Mouse (Mus musculus) heart, postnatal 36 days (tissue): ENCODE data around the gene Glis2. TPM values are rescaled to one million over a fixed set of nuclear protein-coding genes. Genes with fewer than 3 reads are reported as not detected.

Experiments
- DNase-seq, 2 experiments: peaks; one replicate each; pipeline ENCODE4 v3.0.0; 2021 to 2022
- intact Hi-C: fragments of 180-260 bp; cut with DNase I; formaldehyde crosslinking; loops from one replicate; pipeline ENCODE4 v1.15.1; 2025
- total RNA-seq, 2 experiments: library from RNA; stranded (reverse); gene quantifications; 2 replicates each; pipeline ENCODE4 v1.2.3; 2021

Gene Glis2
- total RNA-seq = 10 to 100 TPM; 16.0 to 16.7 TPM

DNA sequence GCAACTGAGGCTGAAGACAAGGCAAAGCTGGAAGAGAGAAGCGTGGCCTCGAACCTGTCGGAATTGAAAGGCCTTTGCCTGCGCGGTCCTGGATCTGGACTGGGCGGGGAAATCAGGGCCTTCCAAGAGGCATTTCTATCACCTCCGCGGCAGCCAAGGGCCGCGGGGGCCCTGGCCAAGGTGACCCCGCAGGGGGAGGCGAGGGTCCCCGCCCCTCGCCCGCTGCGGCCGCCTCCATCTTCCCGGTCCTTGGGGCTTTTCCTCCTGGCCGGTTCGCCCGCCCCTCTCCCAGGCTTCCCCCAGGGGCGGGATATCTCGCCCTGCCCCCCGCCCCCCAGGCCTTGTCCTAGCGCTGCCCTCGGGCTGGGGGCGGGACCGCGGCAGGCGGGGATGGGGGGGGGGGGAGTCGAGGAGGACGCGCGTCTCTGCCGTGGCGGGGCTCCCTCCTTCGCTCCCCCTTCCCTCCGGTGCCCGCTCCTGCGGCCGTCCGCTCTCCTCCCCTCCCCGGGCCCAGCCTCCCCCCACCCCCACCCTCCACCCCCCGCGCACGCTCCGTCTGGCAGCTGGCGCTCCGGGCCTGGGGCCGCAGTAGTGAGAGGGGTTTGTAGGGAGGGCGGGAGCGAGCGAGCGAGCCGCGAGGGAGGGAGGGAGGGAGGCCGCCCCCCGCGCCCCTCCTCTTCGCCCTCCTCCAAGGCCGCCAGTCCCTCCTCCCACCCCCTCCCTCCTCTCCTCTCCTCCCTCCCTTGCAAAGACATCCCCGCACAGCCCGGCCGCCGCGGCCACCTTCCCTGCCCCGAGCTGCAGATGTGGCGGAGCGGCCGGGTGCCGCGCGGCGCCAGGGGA, at the start of gene Glis2:
Gene Glis2 (plus strand): TSS at position 743 of the 843 bp plus-strand sequence.
- intact Hi-C loops = loop anchor here (2.0 kb wide), 1 partner anchor 13 kb away; no protein-coding TSS in a partner anchor
- peak; percentile 64 to 79 for DNase-seq

DNA sequence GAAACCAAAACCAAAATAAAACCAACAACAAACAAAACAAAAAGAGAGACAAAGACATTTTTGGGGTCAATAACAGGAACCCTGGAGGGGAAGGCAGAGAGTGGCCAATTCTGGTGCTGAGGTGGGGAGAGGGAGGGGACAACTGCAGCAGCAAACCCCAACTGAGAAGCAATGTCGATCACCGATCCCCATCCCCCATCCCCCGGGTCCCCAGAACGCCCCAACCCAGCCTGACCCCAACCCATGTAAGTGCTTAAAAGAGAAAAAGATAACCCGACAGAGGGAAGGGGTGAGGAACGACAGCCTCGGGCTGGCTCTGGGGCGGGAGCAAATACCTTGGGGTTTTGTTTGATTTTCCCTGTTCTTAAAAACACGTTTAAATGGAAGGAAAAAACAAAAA, 49.7 kb upstream of the Glis2 start:
- intact Hi-C loops = loop anchor here (5.0 kb wide), 1 partner anchor 128 kb away; no protein-coding TSS in a partner anchor
- DNase-seq = no peak

DNA sequence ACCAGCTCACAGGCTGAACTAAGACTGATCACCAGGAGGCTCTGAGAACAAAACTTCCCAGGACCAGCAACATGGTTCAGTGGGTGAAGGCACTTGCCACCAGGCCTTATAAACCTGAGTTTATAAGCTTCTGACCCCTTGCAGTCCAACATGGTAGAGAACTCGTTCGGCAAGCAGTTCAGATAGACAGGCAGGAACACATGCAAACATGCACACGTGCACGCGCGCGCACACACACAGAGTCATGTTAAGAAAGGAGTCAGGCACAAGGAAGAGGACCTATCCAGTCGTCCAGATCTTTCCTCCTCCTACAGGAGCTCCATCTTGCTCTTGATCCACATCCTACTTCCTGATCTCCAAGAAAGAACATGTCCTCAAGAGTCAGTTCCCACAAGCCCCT, 47.7 kb upstream of the Glis2 start:
- no peak for DNase-seq
- intact Hi-C loops = no loop called here

DNA sequence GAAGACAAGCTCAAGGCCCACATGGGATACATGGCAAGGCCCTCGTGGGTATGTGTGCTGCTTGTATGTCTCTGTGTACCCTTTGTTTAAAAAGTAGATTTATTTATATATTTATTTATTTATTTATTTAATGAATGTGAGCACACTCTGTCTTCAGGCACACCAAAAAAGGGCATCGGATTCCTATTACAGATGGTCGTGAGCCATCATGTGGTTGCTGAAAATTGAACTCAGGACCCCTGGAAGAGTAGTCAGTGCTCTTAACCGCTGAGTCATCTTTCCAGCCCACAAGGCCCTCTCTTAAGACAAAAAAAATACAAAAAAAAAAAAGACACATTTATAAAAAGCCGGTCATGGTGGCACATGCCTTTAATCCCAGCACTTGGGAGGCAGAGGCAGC, 46.9 kb upstream of the Glis2 start:
- intact Hi-C loops = no loop called here

DNA sequence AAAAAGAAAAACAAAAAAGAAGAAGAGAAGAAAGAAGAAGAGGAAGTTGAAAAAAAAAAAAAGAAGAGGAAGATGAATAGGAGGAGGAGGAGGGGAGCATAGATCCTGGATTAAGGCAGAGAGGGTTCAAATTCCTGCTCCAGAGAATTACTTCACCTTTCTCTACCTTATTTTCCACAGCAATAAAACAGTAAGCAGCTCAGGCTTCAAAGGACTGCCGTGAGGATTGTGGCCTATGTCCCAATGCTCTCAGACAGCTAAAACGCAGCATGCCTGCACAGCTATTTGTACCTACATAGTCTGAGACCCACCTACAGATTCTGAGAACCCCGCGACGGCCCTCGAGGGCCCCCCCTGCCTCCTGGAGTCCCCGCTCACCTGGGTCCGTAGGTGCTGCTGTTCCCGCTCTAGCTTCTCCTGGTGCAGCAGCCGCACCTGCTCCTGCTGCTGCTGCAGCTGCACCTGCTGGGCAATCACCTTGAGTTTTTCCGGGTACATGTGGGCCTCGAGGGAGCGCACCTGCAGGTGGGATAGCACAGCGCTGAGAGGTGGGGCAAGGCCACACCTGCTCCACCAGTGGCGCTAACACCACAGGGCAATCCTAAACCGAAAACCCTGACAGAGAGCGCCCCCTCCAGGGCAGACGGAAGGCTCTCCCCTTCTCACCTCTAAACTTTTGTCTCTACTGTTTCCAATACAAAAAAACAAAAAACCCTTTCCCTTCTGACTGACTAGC, 45.4 kb upstream of the Glis2 start:
- no peak for DNase-seq
- intact Hi-C loops = no loop called here

More for the DNA sequence above, 46.9 kb upstream of the Glis2 start:
- DNase-seq = no peak

DNA sequence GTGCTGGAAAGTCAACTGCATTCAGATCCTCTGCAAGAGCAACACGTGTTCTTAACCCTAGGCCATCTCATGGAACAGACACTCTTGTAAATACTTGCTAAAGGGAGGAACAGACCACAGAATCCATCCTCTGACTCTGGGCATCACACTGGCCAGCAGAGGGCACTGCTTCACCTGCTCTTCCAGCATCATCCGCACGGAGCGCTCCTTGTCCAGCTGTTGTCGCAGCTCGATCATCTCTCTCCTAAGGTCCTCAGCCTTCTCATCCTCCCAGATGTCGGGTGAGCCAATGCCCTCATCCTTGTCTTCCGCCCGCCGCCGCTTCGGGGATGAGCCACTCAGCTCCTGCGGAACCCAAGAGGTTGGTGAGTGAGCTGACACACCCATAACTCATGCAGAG, 43.5 kb upstream of the Glis2 start:
- intact Hi-C loops = loop anchor here (1.0 to 10.0 kb wide), 3 partner anchors 17 to 476 kb away; partner anchors contain the start of gene Trap1
- DNase-seq = peak; percentile 73 to 74

DNA sequence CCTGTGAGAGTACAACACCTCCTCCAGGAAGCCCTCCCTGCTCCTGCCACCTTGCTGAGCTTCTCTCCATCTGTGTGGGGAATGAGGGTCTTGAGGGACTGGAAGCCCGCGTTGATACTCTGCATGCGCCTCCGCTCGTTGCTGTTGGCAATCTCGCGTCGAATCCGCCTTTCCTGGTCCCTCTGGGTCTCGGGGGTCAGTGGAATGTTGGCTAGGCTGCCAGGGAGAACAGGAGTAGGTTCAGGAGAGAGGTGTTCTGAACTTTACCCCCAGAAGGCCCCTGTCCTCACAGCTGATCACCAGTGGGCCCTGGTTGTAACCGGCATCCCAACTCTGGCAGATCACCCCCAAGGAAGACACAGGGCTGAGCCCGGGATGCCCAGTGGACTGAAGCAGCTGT, 42.6 kb upstream of the Glis2 start:
- intact Hi-C loops = loop anchor here (1.0 to 10.0 kb wide), 3 partner anchors 16 to 477 kb away; partner anchors contain the start of gene Trap1
- no peak for DNase-seq

DNA sequence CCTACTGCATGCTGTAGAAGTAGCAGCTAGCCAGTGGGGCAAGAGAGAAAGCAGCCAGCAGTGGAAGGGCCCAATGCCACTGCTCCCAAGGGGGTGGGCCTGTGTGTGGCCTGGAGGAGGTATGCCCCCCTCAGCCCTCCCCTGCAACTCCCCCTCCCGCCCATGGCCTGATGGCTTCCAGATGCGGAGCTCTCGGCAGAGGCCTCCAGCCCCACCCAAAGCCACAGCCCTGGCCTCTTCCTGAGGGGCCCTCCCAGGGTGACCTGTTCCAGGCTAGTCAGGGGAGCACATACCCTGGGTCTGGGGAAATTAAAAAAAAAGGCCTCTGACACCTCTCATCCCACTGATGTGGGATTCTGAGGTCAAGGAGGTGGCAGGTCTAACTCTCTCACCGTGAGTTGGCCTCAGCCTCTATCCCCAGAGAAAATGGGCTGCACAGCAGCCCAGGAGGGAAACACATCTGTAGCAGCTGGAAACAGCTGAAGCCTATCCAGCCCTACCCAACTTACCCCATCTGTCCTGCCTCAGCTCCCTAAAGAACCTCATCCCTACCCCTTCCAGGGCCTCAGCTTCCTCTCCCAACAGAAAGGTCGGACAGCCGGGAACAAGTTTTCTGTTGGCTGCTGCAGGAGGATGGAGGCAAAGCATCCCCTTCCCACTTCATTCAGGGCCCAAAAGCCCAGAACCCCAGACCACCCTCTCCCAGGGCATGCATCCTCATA, 41.5 kb upstream of the Glis2 start:
- intact Hi-C loops = loop anchor here (10.0 kb wide), 1 partner anchor 478 kb away; the partner anchor contains the start of gene Trap1
- peak in 1 of 2 experiments; percentile 44 for DNase-seq

DNA sequence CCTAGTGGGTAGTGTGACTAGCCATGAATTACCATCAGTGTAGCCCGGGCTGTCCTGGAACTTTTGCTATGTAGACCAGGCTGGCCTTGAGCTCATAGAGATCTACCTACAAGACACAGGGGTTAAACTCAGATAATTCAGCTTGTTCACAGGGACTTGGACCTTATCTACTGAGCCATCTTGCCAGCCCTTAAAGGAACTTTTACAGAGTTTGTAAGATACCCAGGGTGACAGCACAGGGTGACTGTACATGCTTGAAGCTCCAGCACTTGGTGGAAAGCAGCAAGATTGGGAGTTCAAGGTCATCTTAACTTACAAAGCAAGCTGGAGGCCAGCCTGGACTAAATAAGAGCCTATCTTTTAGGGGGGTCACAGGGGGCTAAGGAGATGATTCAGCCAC, 39.0 kb upstream of the Glis2 start:
- intact Hi-C loops = loop anchor here (5.0 to 10.0 kb wide), 2 partner anchors 232 to 481 kb away; partner anchors contain the start of gene Trap1
- DNase-seq = no peak

DNA sequence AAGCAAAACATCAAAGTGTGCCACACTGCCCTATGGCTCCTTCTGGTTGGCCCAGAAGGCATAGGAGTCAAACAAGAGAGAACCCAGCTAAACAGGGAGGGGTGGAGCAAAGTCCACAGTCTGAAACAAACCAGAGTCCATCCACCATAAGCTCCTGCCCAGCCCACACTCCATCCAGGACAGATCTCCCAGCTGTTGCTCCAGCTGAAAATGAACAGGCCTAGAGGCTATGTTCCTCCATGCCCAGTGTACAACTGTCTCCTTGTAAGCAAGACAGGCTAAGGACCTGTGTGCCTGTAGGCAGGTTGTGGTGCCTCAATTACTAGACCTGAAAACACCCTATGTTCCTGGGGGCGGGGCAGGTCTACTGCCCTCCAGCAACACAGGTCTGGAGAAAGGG, 37.4 kb upstream of the Glis2 start:
- DNase-seq = no peak
- intact Hi-C loops = loop anchor here (5.0 to 10.0 kb wide), 2 partner anchors 230 to 482 kb away; partner anchors contain the start of gene Trap1

DNA sequence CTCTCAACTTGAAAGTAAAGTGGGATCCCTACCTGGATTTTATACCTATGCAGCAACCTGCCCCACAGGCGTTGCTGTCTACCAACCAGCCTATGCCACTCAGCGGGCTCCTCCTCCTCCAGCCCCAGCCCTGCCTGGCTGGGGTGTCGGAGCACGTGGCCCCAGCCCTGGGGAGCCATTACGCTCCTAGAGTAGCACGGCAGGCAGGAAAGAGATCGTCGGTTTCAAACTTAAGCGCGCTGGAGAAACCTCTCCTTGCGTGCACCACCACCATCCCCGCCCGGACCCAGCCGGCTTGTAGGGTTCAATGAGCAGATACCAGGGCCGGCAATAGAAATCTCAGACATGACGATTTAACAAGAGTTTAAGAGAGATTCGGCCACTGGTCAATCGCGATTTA, 36.6 kb upstream of the Glis2 start:
- peak; percentile 38 to 58 for DNase-seq
- intact Hi-C loops = loop anchor here (5.0 to 10.0 kb wide), 2 partner anchors 229 to 483 kb away; partner anchors contain the start of gene Trap1

DNA sequence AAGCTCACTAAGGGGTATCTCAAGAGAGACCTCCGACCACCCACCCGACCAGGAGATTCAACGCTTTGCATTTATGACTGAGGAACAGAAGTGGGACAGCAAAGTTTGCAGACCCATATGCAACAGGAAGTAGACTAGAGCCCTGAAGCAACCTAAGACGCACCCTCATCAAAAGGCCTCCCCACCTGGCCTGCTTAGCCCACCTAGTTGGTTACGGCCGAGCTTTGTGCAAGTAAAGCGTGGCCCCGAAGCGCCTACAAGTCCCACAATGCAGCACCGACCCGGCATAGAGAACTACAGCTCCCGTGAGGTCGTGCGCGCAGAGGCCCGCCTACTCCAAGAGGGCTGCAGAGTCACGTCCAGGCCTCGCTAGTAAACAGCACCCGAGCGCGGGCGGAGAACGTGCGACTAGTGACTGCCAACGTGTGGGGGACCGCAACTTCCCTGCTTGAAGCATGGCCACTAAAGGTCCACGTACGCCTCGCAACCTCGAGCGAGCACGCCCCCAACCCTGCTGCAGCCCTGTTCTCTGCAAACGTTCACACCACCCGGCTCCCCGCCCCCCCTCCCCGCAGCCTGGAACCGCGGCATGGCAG, 36.0 kb upstream of the Glis2 start:
- intact Hi-C loops = loop anchor here (5.0 to 10.0 kb wide), 2 partner anchors 229 to 484 kb away; partner anchors contain the start of gene Trap1
- DNase-seq = peak; percentile 87 to 90

DNA sequence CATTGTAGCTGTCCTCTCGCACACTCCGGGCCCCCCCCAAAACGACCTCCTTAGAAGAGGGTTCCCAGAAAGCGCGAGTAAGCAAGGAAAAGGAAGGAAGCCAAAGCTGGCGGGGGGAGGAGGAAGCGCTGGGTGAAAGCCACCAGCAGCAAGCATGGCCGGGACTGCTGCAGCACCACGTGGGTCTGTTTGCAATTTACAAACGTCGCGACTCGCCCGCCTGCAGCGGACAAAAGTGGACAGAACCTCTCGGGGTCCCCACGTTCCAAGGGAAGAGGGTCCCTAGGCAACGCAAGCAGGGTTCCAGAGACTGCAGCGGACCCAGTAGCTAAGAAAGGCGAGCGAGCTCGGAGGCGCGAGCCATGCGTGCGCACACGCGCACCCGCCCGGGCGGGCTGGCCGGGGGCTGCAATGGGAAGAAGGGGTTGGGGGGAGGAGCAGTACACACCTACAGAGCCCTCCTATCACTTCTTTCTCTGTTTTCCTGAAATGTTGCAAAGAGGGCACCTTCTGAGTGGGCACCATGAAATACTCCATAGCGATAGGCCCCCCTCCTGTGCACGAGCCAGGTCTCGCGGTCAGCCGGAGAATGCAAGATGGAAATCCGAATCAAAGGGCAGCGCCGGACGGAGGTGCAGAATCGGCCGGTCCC, 35.4 kb upstream of the Glis2 start:
- intact Hi-C loops = loop anchor here (5.0 to 10.0 kb wide), 2 partner anchors 228 to 484 kb away; partner anchors contain the start of gene Trap1
- DNase-seq = peak; percentile 65 to 82

DNA sequence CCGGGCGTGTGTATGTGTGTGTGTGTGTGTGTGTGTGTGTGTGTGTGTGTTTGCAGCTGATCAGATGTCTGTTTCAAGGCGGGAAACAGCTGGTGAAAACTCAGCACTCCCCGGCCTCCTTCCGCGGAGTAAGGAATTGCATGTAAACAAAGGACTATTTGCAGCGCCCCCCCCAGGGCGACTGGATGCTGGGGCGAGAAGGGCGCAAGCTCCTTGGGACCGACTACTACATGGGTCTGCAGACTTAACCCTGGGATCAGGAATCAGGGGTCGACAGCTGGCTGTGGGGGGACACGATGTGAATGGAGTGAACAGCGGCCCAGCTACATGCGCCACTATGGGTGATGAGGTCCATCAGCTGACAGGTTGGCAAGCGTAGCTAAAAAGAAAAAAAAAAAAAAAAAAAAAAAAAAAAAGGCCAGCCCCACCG, 34.8 kb upstream of the Glis2 start, which contains the start of gene Tfap4:
Gene Tfap4 (minus strand): TSS at position 140 of the 430 bp plus-strand sequence.
- DNase-seq = peak; percentile 82 to 92
- intact Hi-C loops = loop anchor here (5.0 to 10.0 kb wide), 3 partner anchors 118 to 485 kb away; partner anchors contain the start of genes Coro7 and Trap1

DNA sequence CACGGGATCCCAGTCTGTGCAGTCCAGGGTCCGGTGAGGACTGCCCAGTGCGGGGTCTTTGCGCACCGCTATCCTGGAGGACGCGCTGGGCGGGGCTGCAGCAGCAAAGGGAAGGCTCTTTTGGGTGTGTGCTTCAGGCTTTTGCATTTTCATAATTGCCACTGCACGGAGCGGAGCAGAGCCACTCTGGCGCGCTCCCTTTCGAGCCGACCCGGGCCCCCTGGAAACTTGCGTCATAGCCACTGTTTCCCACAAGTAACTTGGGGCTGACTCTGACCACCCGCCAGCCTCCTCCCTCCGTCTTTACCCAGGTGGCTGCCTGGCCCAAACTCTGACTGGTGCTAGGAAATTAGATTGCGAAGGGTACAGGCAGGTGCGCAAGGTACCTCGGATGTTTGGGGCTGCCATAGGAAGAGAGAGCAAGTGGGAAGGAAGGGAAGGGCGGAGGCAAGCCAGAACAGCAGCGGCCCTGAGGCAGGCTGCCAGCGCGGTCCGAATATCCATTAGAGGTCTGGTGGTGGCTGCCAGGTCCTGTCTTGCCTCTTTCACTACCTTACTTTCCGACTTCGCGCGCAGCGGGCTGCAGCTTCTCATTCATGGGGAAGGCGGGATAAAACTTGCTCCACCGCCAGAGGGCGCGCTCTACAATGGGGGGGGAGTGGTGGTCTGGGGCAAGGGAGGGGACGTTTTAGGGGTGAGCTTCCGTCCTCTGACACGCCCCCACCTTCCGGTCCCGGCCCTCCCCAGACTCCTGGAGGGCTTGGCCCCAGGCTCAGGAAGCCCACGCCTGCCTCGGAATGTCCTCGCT, 34.2 kb upstream of the Glis2 start:
- intact Hi-C loops = loop anchor here (5.0 kb wide), 1 partner anchor 117 kb away; the partner anchor contains the start of gene Coro7

DNA sequence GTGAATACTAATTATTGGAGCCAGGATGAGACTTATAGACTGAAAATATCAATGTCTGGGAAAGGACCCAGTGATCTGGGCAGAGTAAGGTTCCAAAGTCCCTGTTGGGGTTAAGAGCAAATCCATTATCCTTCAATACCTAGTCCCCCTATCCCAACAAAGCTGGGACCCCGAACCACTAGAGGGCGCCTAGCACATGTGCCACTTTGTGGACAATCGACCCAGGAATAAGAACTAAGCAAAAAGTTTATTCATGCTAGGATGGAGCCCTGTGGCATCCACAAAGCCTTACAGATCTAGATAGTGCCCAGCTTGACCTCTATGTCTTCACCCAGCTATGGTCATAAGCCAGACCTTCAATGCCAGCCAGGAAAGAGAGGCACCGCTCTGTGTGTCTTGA, 26.6 kb upstream of the Glis2 start:
- intact Hi-C loops = loop anchor here (1.0 to 5.0 kb wide), 4 partner anchors 17 to 99 kb away; no protein-coding TSS in a partner anchor

More for the DNA sequence above, 34.2 kb upstream of the Glis2 start:
- peak; percentile 77 to 81 for DNase-seq

DNA sequence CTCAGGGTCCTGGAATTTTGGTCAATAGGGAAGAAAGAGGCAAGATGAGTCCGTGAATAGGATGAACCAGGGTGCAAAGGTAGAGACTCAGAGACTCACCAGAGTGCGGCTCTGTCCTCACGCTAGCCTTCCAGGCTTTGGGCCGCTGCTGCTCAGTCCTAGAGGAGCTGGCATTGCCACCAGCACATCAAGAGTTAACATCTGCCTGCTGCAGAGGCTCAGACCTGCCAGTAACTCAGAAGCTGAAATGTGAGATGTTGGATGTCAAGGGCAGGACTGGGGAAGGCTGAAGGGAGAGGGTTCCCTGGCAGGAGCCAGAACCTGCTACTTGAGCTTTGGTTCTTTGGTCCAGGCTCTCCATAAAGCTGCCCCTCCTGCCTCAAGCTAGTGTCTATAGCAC, 23.8 kb upstream of the Glis2 start:
- no peak for DNase-seq
- intact Hi-C loops = no loop called here

More for the DNA sequence above, 26.6 kb upstream of the Glis2 start:
- peak; percentile 87 to 92 for DNase-seq

DNA sequence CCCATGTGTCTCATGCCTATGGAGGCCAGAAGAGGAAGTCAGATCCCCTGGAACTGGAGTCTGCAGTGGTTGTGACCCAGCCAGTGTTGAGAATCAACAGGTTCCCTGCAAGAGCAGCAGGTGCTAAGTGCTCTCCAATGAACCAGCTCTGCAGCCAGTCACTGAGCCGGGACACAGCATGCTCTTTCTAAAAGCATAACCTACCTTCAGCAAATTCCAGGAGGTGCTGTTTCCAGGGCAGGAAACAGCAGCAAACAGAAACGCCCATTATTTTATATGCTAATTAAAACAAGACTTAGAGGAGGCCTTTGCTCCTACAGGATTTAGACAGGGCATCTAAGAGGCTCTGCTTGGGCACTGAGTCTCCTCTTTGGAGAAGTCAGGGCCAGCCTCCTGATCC, 18.5 kb upstream of the Glis2 start:
- intact Hi-C loops = no loop called here

More for the DNA sequence above, 18.5 kb upstream of the Glis2 start:
- no peak for DNase-seq
